Mouse (Mus musculus) forebrain, embryonic 10.5 days (tissue): ENCODE results near the gene Ttc34. TPM values are rescaled to one million over a fixed set of nuclear protein-coding genes. Genes with fewer than 3 reads are reported as not detected.

Experiments
- DNase-seq: peaks from one replicate; pipeline ENCODE4 v3.0.0-alpha.2; 2017; ENCODE audit warnings: low spot score; ENCODE audit errors: extremely low spot score
- H3K27ac ChIP-seq: fragments of 300-500 bp; sonication (generic); 2 replicates; pipeline ENCODE4 v1.5.1; 2016; ENCODE audit warnings: mild to moderate bottlenecking
- H3K27me3 ChIP-seq: fragments of 300-500 bp; sonication (generic); 2 replicates; pipeline ENCODE4 v1.6.1; 2016; ENCODE audit warnings: mild to moderate bottlenecking; ENCODE audit not compliant: poor library complexity, severe bottlenecking
- H3K36me3 ChIP-seq: fragments of 300-500 bp; sonication (generic); replicated peaks from 2 replicates; pipeline ENCODE4 v1.6.1; 2016; ENCODE audit warnings: mild to moderate bottlenecking, moderate library complexity
- H3K4me1 ChIP-seq: fragments of 300-500 bp; sonication (generic); 2 replicates; pipeline ENCODE4 v1.6.1; 2016
- H3K4me3 ChIP-seq: fragments of 300-500 bp; sonication (generic); 2 replicates; pipeline ENCODE4 v1.5.1; 2016; ENCODE audit warnings: mild to moderate bottlenecking, moderate library complexity
- H3K9me3 ChIP-seq: fragments of 300-500 bp; sonication (generic); 2 replicates; pipeline ENCODE4 v1.6.1; 2016; ENCODE audit warnings: mild to moderate bottlenecking, moderate library complexity
- WGBS: fragments of 180-500 bp; shearing (Covaris S2); methylation state at CpG from one replicate; pipeline ENCODE4 v1.1.7; 2016; 5-methylcytosine and 5-hydroxymethylcytosine counted together
- polyA plus RNA-seq: library from polyadenylated mRNA; unstranded; fragments of >200 nt; fragmentation: Nextera tagmentation; extraction: Ambion mirVana; gene quantifications from 2 replicates; pipeline ENCODE4 v1.2.1, GENCODE M21; 2016

The Ttc34 gene
- 0.58 and 0.61 TPM in 2 replicates for polyA plus RNA-seq

- peaks cover 81% of the 10 kb centered on the region for H3K27me3 ChIP-seq
- H3K9me3 ChIP-seq, result no peaks in the 10 kb centered on the region
- H3K36me3 ChIP-seq, result no peaks in the 10 kb centered on the region
- H3K4me3 ChIP-seq, result no peak within 1 kb of the TSS
- 47% methylated on average over 2 of the region's 2 CpGs for WGBS
- DNase-seq, result peak; percentile 66
- no peak within 1 kb of the TSS for H3K27ac ChIP-seq
- H3K4me1 ChIP-seq, result peaks cover 43% of the 10 kb centered on the region
Measured at GRCm38 (mm10) chr4:154837170-154837569, at the start of gene Ttc34. Ttc34 (plus strand) TSS chr4:154837459.

- 0 out of 2 replicates have a peak overlapping the region, but pooled peaks have one; percentile 8 for H3K27ac ChIP-seq
- H3K4me3 ChIP-seq, result no peak overlapping the region
- no peaks in the 10 kb centered on the region for H3K9me3 ChIP-seq
- peaks cover 25% of the 10 kb centered on the region for H3K4me1 ChIP-seq
- WGBS, result 80% methylated on average over 13 of the region's 13 CpGs
- H3K27me3 ChIP-seq, result peaks cover 47% of the 10 kb centered on the region
- no peaks in the 10 kb centered on the region for H3K36me3 ChIP-seq
- DNase-seq, result no peak
Measured at GRCm38 (mm10) chr4:154787960-154788702, 49.1 kb upstream of the Ttc34 start.

GRCm38 (mm10) chr4:154791894-154792293 is 45.4 kb upstream of the Ttc34 start:
- 79% methylated on average over 7 of the region's 7 CpGs for WGBS
- H3K27ac ChIP-seq, result no peak overlapping the region
- H3K4me1 ChIP-seq, result peaks cover 20% of the 10 kb centered on the region
- H3K36me3 ChIP-seq, result no peaks in the 10 kb centered on the region
- no peak for DNase-seq
- H3K27me3 ChIP-seq, result peaks cover 52% of the 10 kb centered on the region
- no peaks in the 10 kb centered on the region for H3K9me3 ChIP-seq
- H3K4me3 ChIP-seq, result no peak overlapping the region

GRCm38 (mm10) chr4:154793499-154793898 is 43.8 kb upstream of the Ttc34 start:
- 80% methylated on average over 7 of the region's 7 CpGs for WGBS
- Histone ChIP-seq H3K27me3 (peaks cover 51% of the 10 kb centered on the region), H3K4me1 (peaks cover 20% of the 10 kb centered on the region), H3K27ac (peak overlapping the region; percentile 16; the same call in 1 of the 2 replicates), H3K36me3 (no peaks in the 10 kb centered on the region), H3K4me3 (no peak overlapping the region), H3K9me3 (no peaks in the 10 kb centered on the region)
- no peak for DNase-seq

GRCm38 (mm10) chr4:154797834-154798233 is 39.4 kb upstream of the Ttc34 start:
- H3K27me3 ChIP-seq, result peaks cover 74% of the 10 kb centered on the region
- no peak overlapping the region for H3K4me3 ChIP-seq
- H3K27ac ChIP-seq, result no peak overlapping the region; the same call in 1 of the 2 replicates
- WGBS, result 5% methylated on average over 4 of the region's 4 CpGs
- peak; percentile 73 for DNase-seq
- H3K36me3 ChIP-seq, result no peaks in the 10 kb centered on the region
- H3K4me1 ChIP-seq, result peaks cover 41% of the 10 kb centered on the region
- no peaks in the 10 kb centered on the region for H3K9me3 ChIP-seq

GRCm38 (mm10) chr4:154800543-154800942 is 36.7 kb upstream of the Ttc34 start:
- H3K4me3 ChIP-seq, result no peak overlapping the region
- H3K27me3 ChIP-seq, result peaks cover 72% of the 10 kb centered on the region
- H3K9me3 ChIP-seq, result no peaks in the 10 kb centered on the region
- H3K36me3 ChIP-seq, result no peaks in the 10 kb centered on the region
- peaks cover 32% of the 10 kb centered on the region for H3K4me1 ChIP-seq
- DNase-seq, result no peak
- H3K27ac ChIP-seq, result peak overlapping the region; percentile 82; the same call in 1 of the 2 replicates
- 68% methylated on average over 5 of the region's 5 CpGs for WGBS

- Histone ChIP-seq H3K27me3 (peaks cover 68% of the 10 kb centered on the region), H3K9me3 (no peaks in the 10 kb centered on the region), H3K4me1 (peaks cover 30% of the 10 kb centered on the region), H3K27ac (peak overlapping the region; percentile 82), H3K36me3 (no peaks in the 10 kb centered on the region), H3K4me3 (peak overlapping the region; percentile 29; the same call in 1 of the 2 replicates)
- peak; percentile 63 for DNase-seq
- under 1% methylated on average over 26 of the region's 26 CpGs for WGBS
Measured at GRCm38 (mm10) chr4:154802210-154802609, 35.0 kb upstream of the Ttc34 start.

GRCm38 (mm10) chr4:154825662-154826061 is 11.6 kb upstream of the Ttc34 start:
- Histone ChIP-seq H3K9me3 (no peaks in the 10 kb centered on the region), H3K4me3 (no peak overlapping the region), H3K27ac (peak overlapping the region; percentile 40; the same call in 1 of the 2 replicates), H3K4me1 (peaks cover 24% of the 10 kb centered on the region), H3K36me3 (no peaks in the 10 kb centered on the region), H3K27me3 (peaks cover 89% of the 10 kb centered on the region)
- peak; percentile 75 for DNase-seq
- 29% methylated on average over 6 of the region's 6 CpGs for WGBS

GRCm38 (mm10) chr4:154826224-154826623 is 11.0 kb upstream of the Ttc34 start:
- DNase-seq, result no peak
- 60% methylated on average over 7 of the region's 7 CpGs for WGBS
- no peak overlapping the region for H3K4me3 ChIP-seq
- H3K27ac ChIP-seq, result peak overlapping the region; percentile 40
- no peaks in the 10 kb centered on the region for H3K36me3 ChIP-seq
- H3K9me3 ChIP-seq, result no peaks in the 10 kb centered on the region
- H3K4me1 ChIP-seq, result peaks cover 24% of the 10 kb centered on the region
- H3K27me3 ChIP-seq, result peaks cover 90% of the 10 kb centered on the region

- WGBS, result 87% methylated on average over 7 of the region's 7 CpGs
Measured at GRCm38 (mm10) chr4:154827181-154827580, 10.1 kb upstream of the Ttc34 start.

GRCm38 (mm10) chr4:154827861-154828610 is 9.2 kb upstream of the Ttc34 start:
- no peak for DNase-seq
- WGBS, result 66% methylated on average over 10 of the region's 10 CpGs

More at GRCm38 (mm10) chr4:154827181-154827580, 10.1 kb upstream of the Ttc34 start:
- no peak for DNase-seq
- Histone ChIP-seq H3K27ac (no peak overlapping the region), H3K9me3 (no peaks in the 10 kb centered on the region), H3K4me3 (no peak overlapping the region), H3K27me3 (peaks cover 88% of the 10 kb centered on the region), H3K4me1 (peaks cover 29% of the 10 kb centered on the region), H3K36me3 (no peaks in the 10 kb centered on the region)

GRCm38 (mm10) chr4:154831915-154832573 is 5.2 kb upstream of the Ttc34 start:
- Histone ChIP-seq H3K27me3 (peaks cover 92% of the 10 kb centered on the region), H3K4me3 (no peak overlapping the region), H3K4me1 (peaks cover 40% of the 10 kb centered on the region), H3K9me3 (no peaks in the 10 kb centered on the region), H3K36me3 (no peaks in the 10 kb centered on the region), H3K27ac (no peak overlapping the region)
- no peak for DNase-seq
- 60% methylated on average over 9 of the region's 9 CpGs for WGBS

More at GRCm38 (mm10) chr4:154827861-154828610, 9.2 kb upstream of the Ttc34 start:
- H3K27ac ChIP-seq, result no peak overlapping the region; the same call in 1 of the 2 replicates
- no peaks in the 10 kb centered on the region for H3K36me3 ChIP-seq
- H3K9me3 ChIP-seq, result no peaks in the 10 kb centered on the region
- peaks cover 91% of the 10 kb centered on the region for H3K27me3 ChIP-seq
- H3K4me3 ChIP-seq, result no peak overlapping the region
- H3K4me1 ChIP-seq, result peaks cover 35% of the 10 kb centered on the region
